Mouse (Mus musculus) bone marrow, adult 2 months (tissue): ENCODE results near the gene Gpsm3.

Experiments
- CTCF ChIP-seq: fragments of 200-500 bp; IDR thresholded peaks from 2 replicates; pipeline ENCODE4 v1.5.1; 2011; ENCODE audit warnings: low read length, control low read depth; ENCODE audit not compliant: control insufficient read depth, insufficient read depth
- POLR2A ChIP-seq: fragments of 200-500 bp; IDR thresholded peaks from 2 replicates; pipeline ENCODE4 v1.6.1; 2011; ENCODE audit warnings: low read depth, mild to moderate bottlenecking, control low read depth, low read length, borderline replicate concordance; ENCODE audit not compliant: control insufficient read depth

DNA sequence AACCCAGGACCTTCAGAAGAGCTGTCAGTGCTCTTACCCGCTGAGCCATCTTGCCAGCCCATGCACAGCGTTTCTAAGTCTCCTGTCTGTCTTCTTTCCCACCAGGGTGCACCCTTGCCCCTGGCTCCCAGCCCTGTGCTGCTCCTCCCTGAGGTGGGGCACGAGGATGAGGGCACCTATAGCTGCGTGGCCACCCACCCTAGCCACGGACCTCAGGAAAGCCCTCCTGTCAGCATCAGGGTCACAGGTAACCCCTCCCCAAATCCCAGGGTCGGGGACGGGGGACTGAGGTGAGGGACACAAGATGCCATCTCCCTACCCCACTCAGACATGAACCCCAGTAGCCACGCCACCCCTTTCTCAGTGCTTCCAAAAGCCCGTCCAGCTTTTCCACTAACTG lies 10.3 kb downstream of the Gpsm3 start:
- TF ChIP-seq CTCF (no peak), POLR2A (no peak)
